Mouse (Mus musculus): ENCODE results near the gene Nr1h2.
A peak's percentile ranks its signal among the peaks of the same experiment; 100 is the strongest.

- TF ChIP-seq POLR2A (IDR thresholded peaks at IDR 0.05; ENCODE audit: insufficient read depth, low read depth, low read length) (peak; percentile 43; the same call in 1 of the 2 replicates), CTCF (IDR thresholded peaks at IDR 0.05; ENCODE audit: insufficient read depth, low read depth, low read length) (no peak)
Observed at GRCm38 (mm10) chr7:44593775-44594174, 40.0 kb upstream of the Nr1h2 start.

All from olfactory bulb, adult 2 months (tissue).